Mouse (Mus musculus) MEL (cell line): ENCODE data around the gene Zscan22.
"Not testable (repeated sequence)": the region's sequence is repeated elsewhere in the genome, so short reads cannot be mapped to it uniquely, and the experiment has no call there.

Experiments used
- CTCF ChIP-seq, 3 experiments: IDR thresholded peaks in 2 of 3; conservative IDR thresholded peaks in 1 of 3; 2 replicates each; pipeline ENCODE4 v1.5.1; 2011 to 2012; ENCODE audit warnings: low read length in 3 of 3, low read depth in 2 of 3, mild to moderate bottlenecking in 2 of 3, improper control_type of control experiment in 1 of 3, inconsistent platforms in 1 of 3, mixed read lengths in 1 of 3, moderate library complexity in 1 of 3; ENCODE audit not compliant: control insufficient read depth in 1 of 3, insufficient read depth in 1 of 3, poor library complexity in 1 of 3, severe bottlenecking in 1 of 3
- ELF1 ChIP-seq: IDR thresholded peaks from 2 replicates; pipeline ENCODE4 v1.6.1; 2014; ENCODE audit warnings: low read depth, mild to moderate bottlenecking, inconsistent platforms, low read length, improper control_type of control experiment, moderate library complexity
- EP300 ChIP-seq, 2 experiments: IDR thresholded peaks; 2 replicates each; pipeline ENCODE4 v1.6.1; 2011; ENCODE audit warnings: improper control_type of control experiment in 2 of 2, low read length in 2 of 2, low read depth in 1 of 2, mild to moderate bottlenecking in 1 of 2
- MAFK ChIP-seq: IDR thresholded peaks from 2 replicates; pipeline ENCODE4 v1.6.1; 2011; ENCODE audit warnings: low read depth, mild to moderate bottlenecking, low read length, improper control_type of control experiment, borderline replicate concordance
- MAX ChIP-seq: IDR thresholded peaks from 2 replicates; pipeline ENCODE4 v1.6.1; 2011; ENCODE audit warnings: low read length, improper control_type of control experiment
- MEF2A ChIP-seq: IDR thresholded peaks from 2 replicates; pipeline ENCODE4 v1.6.1; 2014; ENCODE audit warnings: low read depth, mild to moderate bottlenecking, inconsistent platforms, low read length, improper control_type of control experiment; ENCODE audit not compliant: poor library complexity, insufficient replicate concordance, severe bottlenecking; ENCODE audit errors: extremely low read depth
- NELFE ChIP-seq: IDR thresholded peaks from 2 replicates; pipeline ENCODE4 v1.6.1; 2011; ENCODE audit warnings: low read depth, low read length, improper control_type of control experiment
- POLR2A ChIP-seq, 2 experiments: IDR thresholded peaks; 2 replicates each; pipeline ENCODE4 v1.6.1; 2011 to 2012; ENCODE audit warnings: low read length in 2 of 2, mild to moderate bottlenecking in 2 of 2, control low read depth in 1 of 2, improper control_type of control experiment in 1 of 2, low read depth in 1 of 2, moderate library complexity in 1 of 2; ENCODE audit not compliant: control insufficient read depth in 1 of 2, insufficient read depth in 1 of 2, poor library complexity in 1 of 2
- POLR2AphosphoS5 ChIP-seq: IDR thresholded peaks from 2 replicates; pipeline ENCODE4 v1.6.1; 2012; ENCODE audit warnings: low read depth, borderline replicate concordance, mild to moderate bottlenecking, inconsistent platforms, low read length, moderate library complexity, mixed read lengths
- USF1 ChIP-seq: IDR thresholded peaks from 2 replicates; pipeline ENCODE4 v1.6.1; 2014; ENCODE audit warnings: low read depth, mild to moderate bottlenecking, inconsistent platforms, low read length, improper control_type of control experiment, moderate library complexity

DNA sequence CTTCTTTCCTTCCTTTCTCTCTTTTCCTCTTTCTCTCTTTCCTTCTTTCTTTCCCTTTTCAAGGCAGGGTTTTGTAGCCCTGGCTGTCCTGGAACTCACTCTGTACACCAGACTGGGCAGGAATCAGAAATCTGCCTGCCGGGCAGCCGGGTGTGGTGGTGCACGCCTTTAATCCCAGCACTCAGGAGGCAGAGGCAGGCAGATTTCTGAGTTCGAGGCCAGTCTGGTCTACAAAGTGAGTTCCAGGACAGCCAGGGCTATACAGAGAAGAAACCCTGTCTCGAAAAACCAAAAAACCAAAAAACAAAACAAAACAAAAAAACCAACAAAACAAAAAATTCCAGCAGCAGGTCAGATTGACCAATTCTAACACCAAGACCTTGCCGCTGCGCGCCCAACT is 17.1 kb upstream of the Zscan22 start:
- not testable (repeated sequence) for TF ChIP-seq CTCF (IDR thresholded peaks at IDR 0.05 in 2 of 3, conservative IDR thresholded peaks at IDR 0.05 in 1 of 3; ENCODE audit: control insufficient read depth in 1 of 3, insufficient read depth in 1 of 3, low read depth in 2 of 3, low read length in 3 of 3, poor library complexity in 1 of 3, severe bottlenecking in 1 of 3); MEF2A; POLR2A (IDR thresholded peaks at IDR 0.05; ENCODE audit: control insufficient read depth in 1 of 2, insufficient read depth in 1 of 2, low read depth in 1 of 2, low read length in 2 of 2, poor library complexity in 1 of 2); NELFE; POLR2AphosphoS5; ELF1; USF1; EP300 (IDR thresholded peaks at IDR 0.05; ENCODE audit: low read depth in 1 of 2, low read length in 2 of 2); MAFK; MAX
